Mouse (Mus musculus): ENCODE data around the gene Ofcc1. TPM values are rescaled to one million over a fixed set of nuclear protein-coding genes. Genes with fewer than 3 reads are reported as not detected.

Gene Ofcc1
- polyA plus RNA-seq, 1 experiment from 2014 or later = not detected

GRCm38 (mm10) chr13:40285234-40285791 is 75.9 kb downstream of the Ofcc1 start:
- DNase-seq (ENCODE audit: low spot score) = no peak
- Histone ChIP-seq H3K4me3 (ENCODE audit: low read depth, low read length) (no peak overlapping the region), H3K27me3 (ENCODE audit: control insufficient read depth, insufficient read depth, low read length) (no peaks in the 10 kb centered on the region), H3K4me2 (ENCODE audit: low read depth) (no peak overlapping the region), H3K9ac (ENCODE audit: low read length) (no peak overlapping the region), H3K36me3 (ENCODE audit: control insufficient read depth, insufficient read depth, low read length) (no peaks in the 10 kb centered on the region), H3K9me3 (ENCODE audit: control insufficient read depth, low read length) (no peaks in the 10 kb centered on the region), H3K4me1 (ENCODE audit: control insufficient read depth, insufficient read depth, low read length) (0 out of 2 replicates have a peak, but pooled peaks cover 7% of the 10 kb centered on the region), H3K27ac (ENCODE audit: low read depth, low read length) (no peak overlapping the region)
- 80% methylated on average over 15 of the region's 15 CpGs for WGBS
- ATAC-seq (ENCODE audit: insufficient read depth, low FRiP score, low TSS enrichment) = no peak

GRCm38 (mm10) chr13:40280616-40281015 is 80.6 kb downstream of the Ofcc1 start:
- H3K4me3 ChIP-seq (ENCODE audit: low read depth, low read length) = no peak overlapping the region
- no peaks in the 10 kb centered on the region for H3K36me3 ChIP-seq (ENCODE audit: control insufficient read depth, insufficient read depth, low read length)
- no peak for DNase-seq (ENCODE audit: low spot score)

GRCm38 (mm10) chr13:40267546-40267945 is 93.7 kb downstream of the Ofcc1 start:
- H3K4me3 ChIP-seq (ENCODE audit: low read depth, low read length) = no peak overlapping the region
- no peaks in the 10 kb centered on the region for H3K4me1 ChIP-seq (ENCODE audit: control insufficient read depth, insufficient read depth, low read length)
- H3K27ac ChIP-seq (ENCODE audit: low read depth, low read length) = no peak overlapping the region
- ATAC-seq (ENCODE audit: insufficient read depth, low FRiP score, low TSS enrichment) (no peak), DNase-seq (ENCODE audit: low spot score) (no peak)
- no peaks in the 10 kb centered on the region for H3K36me3 ChIP-seq (ENCODE audit: control insufficient read depth, insufficient read depth, low read length)
- H3K9ac ChIP-seq (ENCODE audit: low read length) = no peak overlapping the region
- no peaks in the 10 kb centered on the region for H3K27me3 ChIP-seq (ENCODE audit: control insufficient read depth, insufficient read depth, low read length)
- H3K9me3 ChIP-seq (ENCODE audit: control insufficient read depth, low read length) = no peaks in the 10 kb centered on the region
- no peak overlapping the region for H3K4me2 ChIP-seq (ENCODE audit: low read depth)
- WGBS = 91% methylated on average over 9 of the region's 9 CpGs

More at GRCm38 (mm10) chr13:40280616-40281015, 80.6 kb downstream of the Ofcc1 start:
- Histone ChIP-seq H3K27ac (ENCODE audit: low read depth, low read length) (no peak overlapping the region), H3K4me1 (ENCODE audit: control insufficient read depth, insufficient read depth, low read length) (no peaks in the 10 kb centered on the region), H3K4me2 (ENCODE audit: low read depth) (no peak overlapping the region), H3K9me3 (ENCODE audit: control insufficient read depth, low read length) (no peaks in the 10 kb centered on the region), H3K9ac (ENCODE audit: low read length) (no peak overlapping the region), H3K27me3 (ENCODE audit: control insufficient read depth, insufficient read depth, low read length) (no peaks in the 10 kb centered on the region)
- no peak for ATAC-seq (ENCODE audit: insufficient read depth, low FRiP score, low TSS enrichment)
- WGBS = 84% methylated on average over 5 of the region's 5 CpGs

GRCm38 (mm10) chr13:40263087-40263807 is 98.0 kb downstream of the Ofcc1 start:
- H3K4me3 ChIP-seq (ENCODE audit: low read depth, low read length) = no peak overlapping the region
- H3K4me2 ChIP-seq (ENCODE audit: low read depth) = no peak overlapping the region
- no peak for DNase-seq (ENCODE audit: low spot score)
- WGBS = 78% methylated on average over 16 of the region's 16 CpGs
- no peak overlapping the region for H3K27ac ChIP-seq (ENCODE audit: low read depth, low read length)
- H3K9ac ChIP-seq (ENCODE audit: low read length) = no peak overlapping the region
- no peak for ATAC-seq (ENCODE audit: insufficient read depth, low FRiP score, low TSS enrichment)
- H3K36me3 ChIP-seq (ENCODE audit: control insufficient read depth, insufficient read depth, low read length) = no peaks in the 10 kb centered on the region
- no peaks in the 10 kb centered on the region for H3K9me3 ChIP-seq (ENCODE audit: control insufficient read depth, low read length)
- H3K4me1 ChIP-seq (ENCODE audit: control insufficient read depth, insufficient read depth, low read length) = no peaks in the 10 kb centered on the region
- H3K27me3 ChIP-seq (ENCODE audit: control insufficient read depth, insufficient read depth, low read length) = no peaks in the 10 kb centered on the region

DNA sequence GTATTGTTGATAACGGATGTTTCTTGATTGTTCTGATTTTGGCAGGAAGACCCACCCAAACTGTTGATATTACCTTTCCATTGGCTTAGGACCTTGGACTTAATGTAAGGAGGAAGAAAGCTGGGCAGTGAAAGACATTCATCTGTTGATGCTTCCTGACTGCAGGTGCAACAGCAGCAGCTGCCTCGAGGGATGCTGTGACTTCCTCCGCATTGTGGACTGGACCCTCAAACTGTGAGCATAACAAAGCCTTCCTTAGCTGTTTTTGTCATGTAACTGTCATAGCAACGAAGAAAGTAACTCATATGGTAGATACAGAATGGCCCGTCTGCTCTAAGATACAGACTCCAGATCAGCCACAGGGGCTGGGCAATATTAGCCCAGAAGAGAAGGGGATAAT is 102.5 kb downstream of the Ofcc1 start:
- Histone ChIP-seq H3K36me3 (ENCODE audit: control insufficient read depth, insufficient read depth, low read length) (no peaks in the 10 kb centered on the region), H3K27me3 (ENCODE audit: control insufficient read depth, insufficient read depth, low read length) (no peaks in the 10 kb centered on the region), H3K9me3 (ENCODE audit: control insufficient read depth, low read length) (no peaks in the 10 kb centered on the region), H3K9ac (ENCODE audit: low read length) (no peak overlapping the region), H3K27ac (ENCODE audit: low read depth, low read length) (no peak overlapping the region), H3K4me1 (ENCODE audit: control insufficient read depth, insufficient read depth, low read length) (no peaks in the 10 kb centered on the region), H3K4me3 (ENCODE audit: low read depth, low read length) (no peak overlapping the region), H3K4me2 (ENCODE audit: low read depth) (no peak overlapping the region)
- 78% methylated on average over 5 of the region's 5 CpGs for WGBS
- no peak for ATAC-seq (ENCODE audit: insufficient read depth, low FRiP score, low TSS enrichment)
- no peak for DNase-seq (ENCODE audit: low spot score)

DNA sequence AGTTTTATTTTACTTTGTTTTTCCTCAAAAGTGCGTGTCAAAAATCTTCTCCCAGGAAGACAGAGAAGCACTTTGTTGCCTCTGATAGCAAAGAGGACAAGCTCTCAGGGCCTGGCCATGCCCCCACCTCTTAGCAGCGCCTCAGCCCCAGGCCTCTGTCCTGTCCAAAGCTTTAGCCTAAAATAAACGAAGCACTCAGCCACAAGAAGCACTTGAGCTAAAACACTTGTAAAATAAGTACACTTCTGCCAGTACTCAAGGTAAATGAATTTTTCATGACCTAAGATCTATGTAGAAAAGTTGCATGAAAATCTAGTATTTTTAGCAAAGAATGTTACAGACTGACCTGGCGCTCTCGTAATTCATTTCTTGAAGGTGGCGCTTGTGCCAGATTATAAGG is 117.4 kb downstream of the Ofcc1 start:
- Histone ChIP-seq H3K27ac (ENCODE audit: low read depth, low read length) (no peak overlapping the region), H3K36me3 (ENCODE audit: control insufficient read depth, insufficient read depth, low read length) (no peaks in the 10 kb centered on the region), H3K4me1 (ENCODE audit: control insufficient read depth, insufficient read depth, low read length) (no peaks in the 10 kb centered on the region), H3K4me3 (ENCODE audit: low read depth, low read length) (no peak overlapping the region), H3K27me3 (ENCODE audit: control insufficient read depth, insufficient read depth, low read length) (no peaks in the 10 kb centered on the region), H3K4me2 (ENCODE audit: low read depth) (no peak overlapping the region), H3K9ac (ENCODE audit: low read length) (no peak overlapping the region), H3K9me3 (ENCODE audit: control insufficient read depth, low read length) (no peaks in the 10 kb centered on the region)
- ATAC-seq (ENCODE audit: insufficient read depth, low FRiP score, low TSS enrichment) (no peak), DNase-seq (ENCODE audit: low spot score) (no peak)
- WGBS = 86% methylated on average over 6 of the region's 6 CpGs

GRCm38 (mm10) chr13:40236356-40236755 is 124.9 kb downstream of the Ofcc1 start:
- DNase-seq (ENCODE audit: low spot score) (no peak), ATAC-seq (ENCODE audit: insufficient read depth, low FRiP score, low TSS enrichment) (no peak)
- H3K4me2 ChIP-seq (ENCODE audit: low read depth) = no peak overlapping the region
- no peaks in the 10 kb centered on the region for H3K27me3 ChIP-seq (ENCODE audit: control insufficient read depth, insufficient read depth, low read length)
- no peak overlapping the region for H3K9ac ChIP-seq (ENCODE audit: low read length)
- 85% methylated on average over 3 of the region's 3 CpGs for WGBS
- no peak overlapping the region for H3K27ac ChIP-seq (ENCODE audit: low read depth, low read length)
- no peak overlapping the region for H3K4me3 ChIP-seq (ENCODE audit: low read depth, low read length)
- H3K4me1 ChIP-seq (ENCODE audit: control insufficient read depth, insufficient read depth, low read length) = no peaks in the 10 kb centered on the region
- H3K9me3 ChIP-seq (ENCODE audit: control insufficient read depth, low read length) = no peaks in the 10 kb centered on the region
- no peaks in the 10 kb centered on the region for H3K36me3 ChIP-seq (ENCODE audit: control insufficient read depth, insufficient read depth, low read length)

DNA sequence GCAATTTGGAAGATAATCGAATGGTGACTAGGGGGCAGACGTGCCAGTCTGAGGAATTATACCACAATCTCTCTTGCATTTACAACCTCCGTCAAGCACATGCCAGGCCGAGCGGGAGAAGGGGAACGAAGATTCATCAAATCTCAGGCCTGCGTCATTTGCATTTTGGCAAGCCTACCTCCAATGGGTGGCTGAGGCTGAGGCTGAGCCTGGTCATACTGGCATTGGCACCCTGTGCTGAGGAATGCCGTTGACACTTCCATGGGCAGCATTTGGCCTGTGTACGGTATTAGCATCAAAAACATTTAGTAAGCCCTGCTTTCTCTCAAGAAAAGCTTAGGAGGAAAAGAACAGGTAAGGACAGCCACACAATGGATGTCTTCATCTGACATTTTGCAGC is 152.9 kb downstream of the Ofcc1 start:
- no peaks in the 10 kb centered on the region for H3K4me1 ChIP-seq (ENCODE audit: control insufficient read depth, insufficient read depth, low read length)
- no peaks in the 10 kb centered on the region for H3K36me3 ChIP-seq (ENCODE audit: control insufficient read depth, insufficient read depth, low read length)
- DNase-seq (ENCODE audit: low spot score) = peak; percentile 10
- no peak overlapping the region for H3K9ac ChIP-seq (ENCODE audit: low read length)
- no peak overlapping the region for H3K27ac ChIP-seq (ENCODE audit: low read depth, low read length)
- WGBS = 70% methylated on average over 9 of the region's 9 CpGs
- H3K4me2 ChIP-seq (ENCODE audit: low read depth) = no peak overlapping the region
- no peaks in the 10 kb centered on the region for H3K9me3 ChIP-seq (ENCODE audit: control insufficient read depth, low read length)
- H3K4me3 ChIP-seq (ENCODE audit: low read depth, low read length) = no peak overlapping the region
- H3K27me3 ChIP-seq (ENCODE audit: control insufficient read depth, insufficient read depth, low read length) = no peaks in the 10 kb centered on the region
- no peak for ATAC-seq (ENCODE audit: insufficient read depth, low FRiP score, low TSS enrichment)

DNA sequence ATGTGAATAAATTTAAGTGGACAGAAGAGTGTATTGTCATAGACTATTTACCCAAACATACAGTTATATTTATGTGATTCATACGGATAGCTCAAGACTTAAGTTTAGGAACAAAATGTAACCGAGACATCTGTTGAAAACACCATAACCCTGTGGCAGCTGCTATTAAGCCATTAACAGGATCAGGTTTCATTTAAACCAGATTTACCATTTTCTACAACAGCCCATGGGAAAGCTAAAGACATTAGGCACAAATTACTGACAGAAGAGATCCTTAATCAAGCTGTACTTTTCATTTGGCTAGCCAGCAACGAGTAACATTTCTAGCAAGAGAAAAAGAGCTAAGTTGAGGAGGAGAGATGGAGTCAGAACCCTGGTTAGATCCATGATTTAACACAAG is 179.5 kb downstream of the Ofcc1 start:
- DNase-seq (ENCODE audit: low spot score) (no peak), ATAC-seq (ENCODE audit: insufficient read depth, low FRiP score, low TSS enrichment) (no peak)
- no peaks in the 10 kb centered on the region for H3K27me3 ChIP-seq (ENCODE audit: control insufficient read depth, insufficient read depth, low read length)
- no peaks in the 10 kb centered on the region for H3K36me3 ChIP-seq (ENCODE audit: control insufficient read depth, insufficient read depth, low read length)
- H3K4me3 ChIP-seq (ENCODE audit: low read depth, low read length) = no peak overlapping the region
- WGBS = 72% methylated on average over 3 of the region's 3 CpGs
- no peak overlapping the region for H3K27ac ChIP-seq (ENCODE audit: low read depth, low read length)
- H3K9ac ChIP-seq (ENCODE audit: low read length) = no peak overlapping the region
- H3K9me3 ChIP-seq (ENCODE audit: control insufficient read depth, low read length) = no peaks in the 10 kb centered on the region
- H3K4me1 ChIP-seq (ENCODE audit: control insufficient read depth, insufficient read depth, low read length) = no peaks in the 10 kb centered on the region
- no peak overlapping the region for H3K4me2 ChIP-seq (ENCODE audit: low read depth)

Data from neural tube, embryonic 11.5 days (tissue).